Mouse (Mus musculus) adrenal gland, postnatal 36 days (tissue): Measurements from ENCODE around the gene Zfp426. TPM values are rescaled to one million over a fixed set of nuclear protein-coding genes. Genes with fewer than 3 reads are reported as not detected.

Experiments used
- DNase-seq, 2 experiments: peaks; one replicate each; pipeline ENCODE4 v3.0.0; 2021; ENCODE audit warnings: mixed read lengths in 1 of 2
- total RNA-seq, 2 experiments: library from RNA; stranded (reverse); gene quantifications; 2 replicates each; pipeline ENCODE4 v1.2.3; 2021

Zfp426 gene
- total RNA-seq, 2 experiments from 2014 or later = 21.8 to 22.0 TPM

DNA sequence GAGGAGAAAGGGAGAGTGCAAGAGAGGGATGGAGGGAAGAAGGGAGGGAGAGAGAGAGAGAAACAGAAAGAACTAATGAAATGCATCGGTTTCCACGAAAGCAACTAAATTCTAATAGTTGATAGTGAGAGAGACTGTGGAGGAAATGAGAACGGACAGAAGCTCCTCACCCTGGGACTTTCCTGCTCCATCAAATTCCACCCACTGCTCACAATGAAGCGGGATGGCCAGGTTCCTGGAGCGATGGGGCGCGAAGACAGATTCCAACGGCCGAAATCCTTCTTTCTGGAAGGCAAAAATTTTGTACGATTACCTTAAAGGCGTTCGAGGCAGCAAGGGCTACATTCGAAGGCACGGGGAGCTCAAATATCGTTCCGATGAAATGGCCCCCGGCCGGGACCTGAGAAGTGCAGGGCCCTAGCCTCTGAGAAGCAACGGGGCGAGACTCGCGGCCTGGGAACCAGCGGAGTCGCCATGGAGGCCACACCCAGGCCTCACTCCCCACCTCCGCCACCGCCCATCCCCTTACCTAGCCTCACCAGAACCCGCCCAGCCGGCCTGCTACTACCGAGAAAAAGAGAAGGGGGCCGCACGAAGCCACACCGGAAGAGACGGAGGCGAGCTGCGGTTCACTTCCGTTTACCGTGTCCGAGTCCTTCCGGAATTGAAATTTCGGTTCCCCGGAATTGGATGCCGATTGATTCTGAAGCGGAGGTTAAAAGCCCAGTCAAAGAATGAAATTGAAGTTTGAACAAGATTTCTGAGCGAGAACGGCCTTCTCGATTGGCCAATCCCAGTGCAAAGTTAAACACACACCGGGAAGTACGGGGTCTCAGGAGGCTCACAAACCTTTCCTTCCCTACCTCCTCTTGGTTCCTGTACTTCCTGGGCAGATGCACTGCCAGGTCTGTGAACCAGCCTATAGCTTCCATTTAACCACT is 32.9 kb downstream of the Zfp426 start, which contains the start of gene Zfp26:
Gene Zfp26, minus strand, starts transcription at position 786 of the 941 bp plus-strand sequence.
- DNase-seq = peak; percentile 80 to 81

DNA sequence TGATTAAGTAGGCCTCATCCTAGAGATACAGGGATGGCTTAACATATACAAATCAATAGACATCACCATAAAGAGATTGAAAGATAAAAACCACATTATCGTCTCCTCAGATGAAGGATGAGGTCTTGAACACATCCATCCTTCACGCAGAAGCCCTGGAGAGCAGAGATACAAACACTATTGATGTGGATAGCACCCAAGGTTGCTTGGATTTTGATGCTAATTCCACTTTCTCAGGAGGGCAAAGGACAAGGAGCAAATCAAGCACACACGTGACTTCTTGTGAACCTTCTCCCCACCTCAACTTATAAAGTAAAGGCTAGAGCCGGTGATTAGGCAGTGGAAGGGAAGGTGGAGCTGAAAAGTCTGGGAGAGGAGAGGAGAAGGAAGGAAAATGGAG is 38.9 kb downstream of the Zfp426 start:
- no peak for DNase-seq

DNA sequence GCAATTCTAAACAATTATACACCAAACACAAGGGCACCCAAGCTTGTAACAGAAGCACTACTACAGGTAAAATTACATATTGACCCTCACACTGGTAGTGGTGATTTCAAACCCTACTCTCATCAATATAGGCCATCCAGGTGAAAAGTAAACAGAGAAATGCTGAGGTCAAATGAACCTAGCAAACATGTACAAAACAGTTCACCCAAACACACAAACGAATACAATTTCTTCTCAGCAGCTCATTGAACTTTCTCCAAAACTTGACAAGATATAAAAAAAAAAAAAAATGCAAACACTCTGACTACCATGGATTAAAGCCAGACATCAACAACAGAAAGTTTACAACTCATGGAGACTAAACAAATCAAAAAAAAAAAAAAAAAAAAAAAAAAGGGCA is 41.1 kb downstream of the Zfp426 start:
- no peak for DNase-seq

DNA sequence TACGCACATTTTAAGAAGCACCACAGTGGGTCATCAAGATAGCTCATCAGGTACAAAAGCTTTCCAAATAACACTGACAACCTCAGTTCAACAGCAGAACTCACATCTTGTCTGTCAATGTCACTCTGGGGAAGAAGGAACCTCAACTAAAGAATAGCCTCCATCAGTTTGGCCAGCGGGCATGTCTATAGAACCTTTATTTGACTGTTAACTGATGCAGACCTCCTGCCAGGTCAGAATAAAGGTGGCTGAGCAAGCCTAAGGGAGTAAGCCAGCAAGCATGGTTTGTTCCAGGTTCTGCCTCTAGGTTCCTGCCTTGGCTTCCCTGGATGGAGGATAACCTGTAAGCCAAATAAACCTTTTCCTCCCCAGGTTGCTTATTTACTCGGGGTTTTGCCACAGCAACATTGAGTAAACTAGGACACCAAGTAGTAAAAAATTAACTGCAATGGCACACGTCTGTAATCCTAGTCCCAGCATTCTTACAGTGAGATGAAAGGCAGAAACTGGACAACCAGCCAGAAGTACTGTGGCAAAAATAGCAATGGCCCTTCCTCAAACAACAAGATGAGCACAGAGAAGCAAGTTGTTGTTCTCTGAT is 49.3 kb downstream of the Zfp426 start:
- no peak for DNase-seq

DNA sequence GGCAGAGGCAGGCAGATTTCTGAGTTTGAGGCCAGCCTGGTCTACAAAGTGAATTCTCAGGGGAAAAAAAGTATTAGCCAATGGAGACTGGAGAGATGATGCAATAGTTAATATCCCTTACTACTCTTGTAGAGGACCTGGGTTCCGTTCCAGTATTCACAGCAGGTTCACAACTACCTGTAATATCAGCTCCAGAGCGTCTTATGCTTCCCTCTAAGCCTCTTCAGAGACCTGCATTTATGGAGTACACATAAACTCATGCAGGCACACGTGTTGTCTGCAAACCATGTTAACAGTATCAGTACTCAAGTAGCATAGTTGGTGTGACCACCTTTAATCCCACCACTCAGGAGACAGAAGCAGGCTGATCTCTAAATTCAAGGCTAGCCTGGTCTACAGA is 62.5 kb downstream of the Zfp426 start:
- no peak for DNase-seq

Other genes starting within 250 kb of the Zfp426 start
- gene Olfr39, start 210.4 kb downstream of the Zfp426 start, total RNA-seq = not detected
- not detected for gene Olfr873, start 194.2 kb downstream of the Zfp426 start, total RNA-seq
- not detected for gene Olfr18, start 156.7 kb downstream of the Zfp426 start, total RNA-seq
- gene Zfp560, start 107.6 kb downstream of the Zfp426 start, total RNA-seq = 1 to 10 TPM; 5.9 to 8.6 TPM
- gene Zfp26, start 32.6 kb downstream of the Zfp426 start, total RNA-seq = 10 to 100 TPM; 19.4 to 20.6 TPM
- 10 to 100 TPM; 36.8 to 38.1 TPM for gene Zfp266, start 28.7 kb upstream of the Zfp426 start, total RNA-seq
- gene Zfp846, start 88.5 kb upstream of the Zfp426 start, total RNA-seq = 1 to 10 TPM; 7.1 to 7.4 TPM
- 100 to 1,000 TPM; 354 to 362 TPM for gene Ubl5, start 150.1 kb upstream of the Zfp426 start, total RNA-seq
- gene Fbxl12, start 152.0 kb upstream of the Zfp426 start, total RNA-seq = 10 to 100 TPM; 14.7 to 16.5 TPM
- 10 to 100 TPM; 24.5 to 27.8 TPM for gene Pin1, start 159.3 kb upstream of the Zfp426 start, total RNA-seq